Mouse (Mus musculus): ENCODE measurements around the gene Ssbp1. TPM values are rescaled to one million over a fixed set of nuclear protein-coding genes. Genes with fewer than 3 reads are reported as not detected.
A peak's percentile ranks its signal among the peaks of the same experiment; 100 is the strongest.

The Ssbp1 gene
- polyA plus RNA-seq, 1 experiment: 7.2 TPM

- WGBS: 64% methylated on average over 3 of the region's 3 CpGs
- H3K36me3 ChIP-seq (ENCODE audit: control insufficient read depth, insufficient read depth, low read length): no peaks in the 10 kb centered on the region
- DNase-seq (ENCODE audit: low read depth in 1 of 2, low spot score in 2 of 2): no peak
- H3K4me1 ChIP-seq (ENCODE audit: control insufficient read depth, insufficient read depth, insufficient read length): peaks cover 13% of the 10 kb centered on the region
- TF ChIP-seq CTCF (IDR thresholded peaks at IDR 0.05; ENCODE audit: extremely low read depth, insufficient read depth, insufficient read length, insufficient replicate concordance) (no peak), POLR2A (IDR thresholded peaks at IDR 0.05; ENCODE audit: low read depth, low read length) (no peak)
- 0 out of 2 replicates have a peak, but pooled peaks cover 3% of the 10 kb centered on the region for H3K27me3 ChIP-seq (ENCODE audit: control insufficient read depth, insufficient read depth, low read length)
- H3K4me3 ChIP-seq (ENCODE audit: extremely low read depth, insufficient read depth, insufficient read length): no peak overlapping the region
- H3K27ac ChIP-seq (ENCODE audit: insufficient read depth, low read length): no peak overlapping the region
Observed at GRCm38 (mm10) chr6:40430878-40431277, 40.3 kb upstream of the Ssbp1 start.

- Histone ChIP-seq H3K36me3 (ENCODE audit: control insufficient read depth, insufficient read depth, low read length) (no peaks in the 10 kb centered on the region), H3K27ac (ENCODE audit: insufficient read depth, low read length) (no peak overlapping the region), H3K4me3 (ENCODE audit: extremely low read depth, insufficient read depth, insufficient read length) (no peak overlapping the region), H3K27me3 (ENCODE audit: control insufficient read depth, insufficient read depth, low read length) (0 out of 2 replicates have a peak, but pooled peaks cover 3% of the 10 kb centered on the region), H3K4me1 (ENCODE audit: control insufficient read depth, insufficient read depth, insufficient read length) (peaks cover 15% of the 10 kb centered on the region)
- 75% methylated on average over 4 of the region's 4 CpGs for WGBS
- TF ChIP-seq CTCF (IDR thresholded peaks at IDR 0.05; ENCODE audit: extremely low read depth, insufficient read depth, insufficient read length, insufficient replicate concordance) (no peak), POLR2A (IDR thresholded peaks at IDR 0.05; ENCODE audit: low read depth, low read length) (no peak)
- DNase-seq (ENCODE audit: low read depth in 1 of 2, low spot score in 2 of 2): no peak
Observed at GRCm38 (mm10) chr6:40431356-40431755, 39.8 kb upstream of the Ssbp1 start.

- Histone ChIP-seq H3K4me3 (ENCODE audit: extremely low read depth, insufficient read depth, insufficient read length) (no peak overlapping the region), H3K27ac (ENCODE audit: insufficient read depth, low read length) (no peak overlapping the region), H3K4me1 (ENCODE audit: control insufficient read depth, insufficient read depth, insufficient read length) (peaks cover 15% of the 10 kb centered on the region), H3K27me3 (ENCODE audit: control insufficient read depth, insufficient read depth, low read length) (0 out of 2 replicates have a peak, but pooled peaks cover 3% of the 10 kb centered on the region), H3K36me3 (ENCODE audit: control insufficient read depth, insufficient read depth, low read length) (no peaks in the 10 kb centered on the region)
- DNase-seq (ENCODE audit: low read depth in 1 of 2, low spot score in 2 of 2): no peak
- TF ChIP-seq CTCF (IDR thresholded peaks at IDR 0.05; ENCODE audit: extremely low read depth, insufficient read depth, insufficient read length, insufficient replicate concordance): no peak
- TF ChIP-seq POLR2A (IDR thresholded peaks at IDR 0.05; ENCODE audit: low read depth, low read length): no peak
Observed at GRCm38 (mm10) chr6:40431812-40432211, 39.3 kb upstream of the Ssbp1 start.

GRCm38 (mm10) chr6:40432346-40433275, 38.5 kb upstream of the Ssbp1 start:
- no peak overlapping the region for H3K4me3 ChIP-seq (ENCODE audit: extremely low read depth, insufficient read depth, insufficient read length)
- 0 out of 2 replicates have a peak, but pooled peaks cover 3% of the 10 kb centered on the region for H3K27me3 ChIP-seq (ENCODE audit: control insufficient read depth, insufficient read depth, low read length)
- peak in 1 of 2 experiments; percentile 57 for DNase-seq (ENCODE audit: low read depth in 1 of 2, low spot score in 2 of 2)
- no peak overlapping the region for H3K27ac ChIP-seq (ENCODE audit: insufficient read depth, low read length)
- TF ChIP-seq CTCF (IDR thresholded peaks at IDR 0.05; ENCODE audit: extremely low read depth, insufficient read depth, insufficient read length, insufficient replicate concordance): no peak
- no peak for TF ChIP-seq POLR2A (IDR thresholded peaks at IDR 0.05; ENCODE audit: low read depth, low read length)
- no peaks in the 10 kb centered on the region for H3K36me3 ChIP-seq (ENCODE audit: control insufficient read depth, insufficient read depth, low read length)
- peaks cover 15% of the 10 kb centered on the region for H3K4me1 ChIP-seq (ENCODE audit: control insufficient read depth, insufficient read depth, insufficient read length)
- WGBS: 76% methylated on average over 17 of the region's 17 CpGs

GRCm38 (mm10) chr6:40434697-40435096, 36.5 kb upstream of the Ssbp1 start:
- H3K27ac ChIP-seq (ENCODE audit: insufficient read depth, low read length): no peak overlapping the region
- H3K36me3 ChIP-seq (ENCODE audit: control insufficient read depth, insufficient read depth, low read length): no peaks in the 10 kb centered on the region
- WGBS: 48% methylated on average over 7 of the region's 7 CpGs
- no peak for TF ChIP-seq POLR2A (IDR thresholded peaks at IDR 0.05; ENCODE audit: low read depth, low read length)
- TF ChIP-seq CTCF (IDR thresholded peaks at IDR 0.05; ENCODE audit: extremely low read depth, insufficient read depth, insufficient read length, insufficient replicate concordance): no peak
- H3K4me3 ChIP-seq (ENCODE audit: extremely low read depth, insufficient read depth, insufficient read length): no peak overlapping the region; the same call in 1 of the 2 replicates
- 0 out of 2 replicates have a peak, but pooled peaks cover 3% of the 10 kb centered on the region for H3K27me3 ChIP-seq (ENCODE audit: control insufficient read depth, insufficient read depth, low read length)
- DNase-seq (ENCODE audit: low read depth in 1 of 2, low spot score in 2 of 2): no peak
- peaks cover 15% of the 10 kb centered on the region for H3K4me1 ChIP-seq (ENCODE audit: control insufficient read depth, insufficient read depth, insufficient read length)

- Histone ChIP-seq H3K27me3 (ENCODE audit: control insufficient read depth, insufficient read depth, low read length) (0 out of 2 replicates have a peak, but pooled peaks cover 3% of the 10 kb centered on the region), H3K36me3 (ENCODE audit: control insufficient read depth, insufficient read depth, low read length) (no peaks in the 10 kb centered on the region), H3K4me3 (ENCODE audit: extremely low read depth, insufficient read depth, insufficient read length) (peak overlapping the region; percentile 87), H3K27ac (ENCODE audit: insufficient read depth, low read length) (peak overlapping the region; percentile 39; the same call in 1 of the 2 replicates), H3K4me1 (ENCODE audit: control insufficient read depth, insufficient read depth, insufficient read length) (peaks cover 14% of the 10 kb centered on the region)
- WGBS: 1% methylated on average over 67 of the region's 72 CpGs
- TF ChIP-seq POLR2A (IDR thresholded peaks at IDR 0.05; ENCODE audit: low read depth, low read length) (no peak), CTCF (IDR thresholded peaks at IDR 0.05; ENCODE audit: extremely low read depth, insufficient read depth, insufficient read length, insufficient replicate concordance) (no peak)
- DNase-seq (ENCODE audit: low read depth in 1 of 2, low spot score in 2 of 2): peak in 1 of 2 experiments; percentile 18
Observed at GRCm38 (mm10) chr6:40435151-40436046, 35.8 kb upstream of the Ssbp1 start.

All from spleen, adult 2 months (tissue).